Mouse (Mus musculus): ENCODE results near the gene Tmem115.
"Not testable (repeated sequence)": the region's sequence is repeated elsewhere in the genome, so short reads cannot be mapped to it uniquely, and the experiment has no call there.

The Tmem115 gene

GRCm38 (mm10) chr9:107573774-107574173 is 40.0 kb downstream of the Tmem115 start:
- not testable (repeated sequence) for DNase-seq

- DNase-seq = no peak
These were observed 42.0 kb downstream of the Tmem115 start for GRCm38 (mm10) chr9:107575579-107576356.

GRCm38 (mm10) chr9:107576357-107577107 is 42.8 kb downstream of the Tmem115 start, which contains the start of gene Hyal1:
Gene Hyal1 (plus strand): TSS chr9:107576927.
- peak; percentile 91 for DNase-seq

GRCm38 (mm10) chr9:107577871-107578270 is 44.1 kb downstream of the Tmem115 start:
- no peak for DNase-seq

- no peak for DNase-seq
These were observed 44.8 kb downstream of the Tmem115 start, which contains the start of gene Naa80 for GRCm38 (mm10) chr9:107578587-107578986. Gene Naa80 (plus strand): TSS chr9:107578887.

GRCm38 (mm10) chr9:107579023-107579900 is 45.5 kb downstream of the Tmem115 start:
- DNase-seq = no peak

- DNase-seq = peak; percentile 97
These were observed 47.0 kb downstream of the Tmem115 start, which contains the start of gene Hyal3 for GRCm38 (mm10) chr9:107580501-107581317. Gene Hyal3 (plus strand): TSS chr9:107580818.

GRCm38 (mm10) chr9:107581584-107581983 is 47.8 kb downstream of the Tmem115 start:
- no peak for DNase-seq

- no peak for DNase-seq
These were observed 48.8 kb downstream of the Tmem115 start for GRCm38 (mm10) chr9:107582509-107583062.

- DNase-seq = no peak
These were observed 49.4 kb downstream of the Tmem115 start for GRCm38 (mm10) chr9:107583174-107583573.

GRCm38 (mm10) chr9:107586504-107586903 is 52.8 kb downstream of the Tmem115 start:
- no peak for DNase-seq

GRCm38 (mm10) chr9:107586974-107587832 is 53.5 kb downstream of the Tmem115 start, which contains the start of gene Ifrd2:
Gene Ifrd2 (plus strand): TSS chr9:107587642.
- DNase-seq = peak; percentile 100

GRCm38 (mm10) chr9:107587833-107588639 is 54.3 kb downstream of the Tmem115 start:
- peak; percentile 80 for DNase-seq
